Mouse (Mus musculus) stomach, embryonic 14.5 days (tissue): Measurements from ENCODE around the gene Olfr90. TPM values are rescaled to one million over a fixed set of nuclear protein-coding genes. Genes with fewer than 3 reads are reported as not detected.

Source experiments
- ATAC-seq: fragments of 200-750 bp; cut with Nextera tagmentation; 2 replicates; pipeline ENCODE4 v1.8.0; 2017; ENCODE audit warnings: low read depth, moderate TSS enrichment; ENCODE audit not compliant: insufficient number of reproducible peaks, insufficient read depth, low FRiP score
- H3K27ac ChIP-seq: fragments of 300-500 bp; sonication (generic); 2 replicates; pipeline ENCODE4 v1.5.1; 2014; ENCODE audit warnings: mild to moderate bottlenecking, low read length, moderate library complexity, mixed read lengths
- H3K27me3 ChIP-seq: fragments of 300-500 bp; sonication (generic); 2 replicates; pipeline ENCODE4 v1.6.1; 2014; ENCODE audit warnings: low read length, control low read depth, mixed read lengths; ENCODE audit not compliant: control insufficient read depth, insufficient read depth
- H3K36me3 ChIP-seq: fragments of 300-500 bp; sonication (generic); 2 replicates; pipeline ENCODE4 v1.6.1; 2014; ENCODE audit warnings: mild to moderate bottlenecking, control low read depth, low read length, moderate library complexity, mixed read lengths; ENCODE audit not compliant: control insufficient read depth, insufficient read depth
- H3K4me1 ChIP-seq: fragments of 300-500 bp; sonication (generic); 2 replicates; pipeline ENCODE4 v1.6.1; 2014; ENCODE audit warnings: low read length, control low read depth, mixed read lengths; ENCODE audit not compliant: control insufficient read depth, insufficient read depth
- H3K4me2 ChIP-seq: fragments of 300-500 bp; sonication (generic); replicated peaks from 2 replicates; pipeline ENCODE4 v1.6.1; 2014; ENCODE audit warnings: low read depth, low read length, control low read depth
- H3K4me3 ChIP-seq: fragments of 300-500 bp; sonication (generic); 2 replicates; pipeline ENCODE4 v1.5.1; 2014; ENCODE audit warnings: low read depth, low read length, control low read depth
- H3K9ac ChIP-seq: fragments of 300-500 bp; sonication (generic); replicated peaks from 2 replicates; pipeline ENCODE4 v1.6.1; 2014; ENCODE audit warnings: low read depth, mild to moderate bottlenecking, control low read depth, low read length, moderate library complexity, mixed read lengths
- H3K9me3 ChIP-seq: fragments of 300-500 bp; sonication (generic); 2 replicates; pipeline ENCODE4 v1.6.1; 2016; ENCODE audit warnings: low read depth, low read length, control low read depth; ENCODE audit not compliant: control insufficient read depth
- WGBS: fragments of 180-500 bp; shearing (Covaris S2); extraction: QIAGEN DNeasy Blood & Tissue Kit; methylation state at CpG from one replicate; pipeline ENCODE4 v1.1.7; 2014; 5-methylcytosine and 5-hydroxymethylcytosine counted together
- polyA plus RNA-seq: library from polyadenylated mRNA; unstranded; fragments of >200 nt; fragmentation: Nextera tagmentation; extraction: Ambion mirVana; gene quantifications from 2 replicates; pipeline ENCODE4 v1.2.1, GENCODE M21; 2014

The Olfr90 gene
- polyA plus RNA-seq, 1 experiment from 2014 or later, result not detected

DNA sequence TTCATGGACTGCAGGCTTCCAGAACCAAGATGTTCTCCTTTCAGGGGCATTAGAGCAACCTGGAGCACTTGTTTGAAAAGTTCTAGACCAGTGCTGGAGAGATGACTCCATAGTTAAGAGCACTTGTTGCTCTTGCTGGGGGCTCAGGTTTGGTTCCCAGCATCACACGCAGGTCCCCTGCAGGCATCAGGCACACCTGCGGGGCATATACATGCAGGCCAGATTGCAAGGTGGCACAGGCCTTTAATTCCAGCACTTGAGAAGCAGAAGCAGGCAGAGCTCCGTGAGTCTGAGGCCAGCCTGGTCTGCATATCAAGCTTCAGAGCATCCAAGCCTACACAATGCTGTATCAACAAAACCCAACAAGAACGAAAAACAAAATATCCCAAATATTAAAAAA is 6.6 kb downstream of the Olfr90 start:
- no peak overlapping the region for H3K4me2 ChIP-seq
- H3K27ac ChIP-seq, result no peak overlapping the region
- no peak overlapping the region for H3K9ac ChIP-seq
- no peaks in the 10 kb centered on the region for H3K36me3 ChIP-seq
- H3K4me3 ChIP-seq, result no peak overlapping the region
- no peaks in the 10 kb centered on the region; the same call in 1 of the 2 replicates for H3K4me1 ChIP-seq
- H3K9me3 ChIP-seq, result no peaks in the 10 kb centered on the region
- H3K27me3 ChIP-seq, result no peaks in the 10 kb centered on the region
- ATAC-seq, result no peak
- WGBS, result 91% methylated on average over 4 of the region's 4 CpGs

DNA sequence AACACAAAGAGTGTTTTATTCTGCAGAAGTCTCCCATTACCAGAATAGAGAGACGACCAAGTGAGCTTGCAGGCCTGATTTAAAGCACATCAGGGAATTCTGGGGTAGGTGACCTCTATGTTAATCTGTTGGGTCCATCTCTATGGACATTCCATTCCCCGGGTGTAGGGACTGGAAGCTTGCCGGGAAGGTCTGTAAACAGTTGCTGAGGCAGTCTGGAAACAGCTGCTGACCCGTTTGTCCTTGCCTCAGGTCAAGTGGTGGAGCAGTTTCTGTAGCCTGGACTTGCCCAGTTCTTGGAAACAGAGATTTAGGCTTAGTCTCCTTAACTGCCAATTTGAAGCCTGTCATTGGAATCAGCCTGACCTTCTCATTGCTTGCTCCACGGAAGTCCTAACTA is 8.2 kb downstream of the Olfr90 start:
- WGBS, result 9% methylated on average over 5 of the region's 5 CpGs
- H3K4me2 ChIP-seq, result no peak overlapping the region
- no peaks in the 10 kb centered on the region for H3K9me3 ChIP-seq
- no peak overlapping the region for H3K9ac ChIP-seq
- H3K36me3 ChIP-seq, result no peaks in the 10 kb centered on the region
- no peaks in the 10 kb centered on the region for H3K27me3 ChIP-seq
- no peaks in the 10 kb centered on the region; the same call in 1 of the 2 replicates for H3K4me1 ChIP-seq
- no peak for ATAC-seq
- H3K27ac ChIP-seq, result no peak overlapping the region
- H3K4me3 ChIP-seq, result no peak overlapping the region

DNA sequence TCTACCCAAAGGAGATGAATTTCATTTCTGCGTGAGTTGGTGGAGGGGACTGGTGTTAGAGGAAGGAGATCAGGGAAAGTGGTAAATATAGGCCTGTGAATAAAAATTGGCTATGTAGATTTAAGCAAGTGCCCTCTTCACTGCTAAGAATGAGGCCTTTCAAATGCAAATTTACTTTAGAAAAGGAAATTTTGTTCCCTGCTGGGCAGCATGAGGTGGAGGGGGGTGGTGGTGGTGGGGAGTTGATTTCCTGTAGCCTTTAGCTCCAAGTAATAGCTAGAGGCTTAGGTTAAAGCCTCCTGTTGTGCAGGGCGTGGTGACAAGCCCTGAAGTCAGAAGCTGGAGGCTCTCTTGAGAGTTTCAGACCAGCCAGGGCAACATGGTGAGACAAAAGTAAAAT is 9.3 kb downstream of the Olfr90 start:
- Histone ChIP-seq H3K27me3 (no peaks in the 10 kb centered on the region), H3K27ac (no peak overlapping the region), H3K4me2 (no peak overlapping the region), H3K36me3 (no peaks in the 10 kb centered on the region), H3K4me1 (no peaks in the 10 kb centered on the region; the same call in 1 of the 2 replicates), H3K9ac (no peak overlapping the region), H3K4me3 (no peak overlapping the region), H3K9me3 (no peaks in the 10 kb centered on the region)
- WGBS, result 42% methylated on average over 2 of the region's 2 CpGs
- no peak for ATAC-seq

DNA sequence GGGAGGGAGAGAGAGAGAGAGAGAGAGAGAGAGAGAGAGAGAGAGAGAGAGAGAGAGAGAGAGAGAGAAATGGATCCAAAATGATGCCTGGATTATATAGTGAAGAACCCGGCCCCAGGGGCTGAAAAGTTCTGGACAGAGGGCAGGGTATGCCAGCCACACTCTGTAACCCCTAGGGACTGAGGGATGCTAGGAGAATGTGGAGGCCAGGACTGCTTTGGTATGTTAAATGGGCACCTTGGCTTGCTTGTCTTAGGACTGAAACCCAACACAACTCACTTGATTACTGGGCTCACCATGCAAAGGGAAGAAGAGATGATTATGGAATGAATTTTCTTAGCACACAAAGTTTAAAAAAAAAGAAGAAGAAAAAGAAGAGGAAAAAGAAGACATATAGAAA is 10.1 kb downstream of the Olfr90 start:
- Histone ChIP-seq H3K27ac (no peak overlapping the region), H3K36me3 (peaks cover 4% of the 10 kb centered on the region; the same call in 1 of the 2 replicates), H3K27me3 (no peaks in the 10 kb centered on the region), H3K4me1 (no peaks in the 10 kb centered on the region; the same call in 1 of the 2 replicates), H3K9me3 (no peaks in the 10 kb centered on the region), H3K4me3 (no peak overlapping the region), H3K4me2 (no peak overlapping the region), H3K9ac (no peak overlapping the region)
- 57% methylated on average over 1 of the region's 1 CpGs for WGBS
- no peak for ATAC-seq

DNA sequence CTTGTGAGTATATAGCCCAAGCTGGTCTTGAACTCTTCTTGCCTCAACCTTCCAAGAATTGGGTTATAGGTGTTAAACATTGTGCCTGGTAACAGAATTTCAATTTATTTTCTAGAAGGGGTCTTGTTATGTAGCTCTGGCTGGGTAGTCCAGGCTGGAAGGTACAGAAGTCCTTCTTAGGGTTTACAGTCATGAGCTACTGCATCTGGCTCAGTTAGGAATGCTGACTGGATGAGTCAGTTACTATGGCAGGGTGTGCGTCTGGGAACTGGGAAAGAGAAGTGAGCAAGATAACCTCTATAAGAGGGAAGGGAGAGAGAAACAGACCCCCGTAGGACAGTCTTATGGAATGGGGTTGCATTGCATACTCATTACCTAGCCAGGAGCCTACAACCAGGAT is 12.5 kb downstream of the Olfr90 start:
- no peak for ATAC-seq
- no peaks in the 10 kb centered on the region for H3K4me1 ChIP-seq
- peaks cover 24% of the 10 kb centered on the region for H3K36me3 ChIP-seq
- no peak overlapping the region for H3K4me3 ChIP-seq
- no peak overlapping the region for H3K27ac ChIP-seq
- no peak overlapping the region for H3K4me2 ChIP-seq
- H3K9me3 ChIP-seq, result no peaks in the 10 kb centered on the region
- no peak overlapping the region for H3K9ac ChIP-seq
- no peaks in the 10 kb centered on the region for H3K27me3 ChIP-seq
- WGBS, result 81% methylated on average over 2 of the region's 2 CpGs

DNA sequence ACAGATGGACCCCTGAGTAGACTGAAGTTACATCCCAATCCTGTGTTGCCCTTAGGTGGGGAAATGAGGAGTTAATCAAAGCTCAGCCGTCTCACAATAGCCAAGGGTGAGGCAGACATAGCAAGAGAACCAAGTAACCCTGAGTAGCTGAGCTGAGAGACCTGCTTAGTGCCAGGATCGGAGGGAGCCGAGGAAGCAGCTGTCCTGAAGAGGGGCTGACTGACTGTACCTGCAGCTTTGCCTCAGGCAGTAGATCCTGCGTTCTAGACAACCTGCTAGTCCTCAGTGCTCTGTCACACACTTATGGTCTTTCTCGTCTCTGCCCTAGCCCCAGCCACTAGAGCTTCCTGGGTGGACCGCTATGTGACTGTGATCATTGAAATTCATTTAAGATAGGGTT is 13.1 kb downstream of the Olfr90 start:
- Histone ChIP-seq H3K4me2 (no peak overlapping the region), H3K36me3 (peaks cover 30% of the 10 kb centered on the region), H3K27ac (no peak overlapping the region), H3K4me1 (no peaks in the 10 kb centered on the region), H3K9ac (no peak overlapping the region), H3K4me3 (no peak overlapping the region), H3K9me3 (no peaks in the 10 kb centered on the region), H3K27me3 (no peaks in the 10 kb centered on the region)
- 91% methylated on average over 6 of the region's 6 CpGs for WGBS
- ATAC-seq, result no peak

DNA sequence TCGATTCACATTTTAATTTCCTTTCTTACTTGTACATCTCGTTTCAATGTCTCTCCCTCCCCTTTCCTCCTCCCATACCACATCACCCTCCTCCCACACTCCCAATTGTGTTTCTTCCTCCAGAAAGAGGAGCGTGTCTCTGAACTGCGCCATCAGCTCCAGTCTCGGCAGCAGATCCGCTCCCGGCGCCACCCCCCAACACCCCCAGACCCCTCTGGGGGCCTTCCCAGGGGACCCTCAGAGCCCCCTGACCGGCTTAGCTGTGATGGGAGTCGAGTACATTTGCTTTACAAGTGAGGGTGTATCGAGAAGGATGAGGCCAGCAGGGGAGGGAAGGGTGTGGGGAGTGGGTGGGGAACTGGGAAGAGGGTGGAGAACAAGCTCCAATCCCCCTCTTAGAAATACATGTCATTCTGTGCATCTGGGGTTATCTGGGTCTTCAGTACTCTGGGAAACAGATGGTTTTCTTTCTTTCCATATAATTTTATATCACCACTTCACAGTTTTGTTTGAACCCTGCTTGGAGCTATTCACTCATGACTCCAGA is 15.5 kb downstream of the Olfr90 start:
- H3K36me3 ChIP-seq, result peaks cover 48% of the 10 kb centered on the region
- no peak for ATAC-seq
- H3K9me3 ChIP-seq, result no peaks in the 10 kb centered on the region
- no peaks in the 10 kb centered on the region for H3K4me1 ChIP-seq
- H3K27ac ChIP-seq, result no peak overlapping the region
- H3K4me2 ChIP-seq, result no peak overlapping the region
- no peak overlapping the region for H3K9ac ChIP-seq
- H3K4me3 ChIP-seq, result no peak overlapping the region
- WGBS, result 65% methylated on average over 11 of the region's 11 CpGs
- H3K27me3 ChIP-seq, result no peaks in the 10 kb centered on the region

DNA sequence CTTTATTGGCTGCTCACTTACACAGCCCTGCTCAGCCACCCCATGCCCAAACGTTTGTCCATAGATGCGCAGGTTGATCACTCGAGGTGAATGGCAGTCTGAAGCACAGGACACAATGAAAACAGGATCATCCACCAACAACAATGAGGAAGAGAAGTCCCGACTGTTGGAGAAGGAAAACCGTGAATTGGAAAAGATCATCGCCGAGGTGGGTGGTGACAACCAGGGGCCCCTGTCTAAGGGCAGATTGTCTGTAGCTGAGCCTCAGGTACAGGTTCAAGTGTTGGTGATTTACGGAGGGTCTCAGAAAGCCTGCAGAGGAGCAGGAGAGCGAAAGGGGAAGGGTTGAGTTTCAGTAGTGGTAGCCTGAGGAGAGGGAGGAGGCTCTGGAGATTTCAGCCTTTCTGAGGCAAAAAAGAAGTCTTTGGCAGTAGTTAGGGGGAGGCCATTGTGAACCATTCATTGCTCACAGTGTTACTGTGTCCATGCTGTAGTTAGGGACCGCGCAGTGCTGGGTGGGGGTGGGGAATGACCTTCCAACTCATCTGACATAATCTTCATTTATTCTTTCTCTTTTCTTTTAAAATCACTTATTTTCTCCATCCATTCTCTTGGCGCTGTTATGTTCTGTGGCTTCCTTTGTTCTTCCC is 16.1 kb downstream of the Olfr90 start:
- Histone ChIP-seq H3K4me2 (no peak overlapping the region), H3K36me3 (peaks cover 54% of the 10 kb centered on the region), H3K4me1 (no peaks in the 10 kb centered on the region), H3K4me3 (no peak overlapping the region), H3K9ac (no peak overlapping the region), H3K27me3 (no peaks in the 10 kb centered on the region), H3K9me3 (no peaks in the 10 kb centered on the region), H3K27ac (no peak overlapping the region)
- 86% methylated on average over 12 of the region's 12 CpGs for WGBS
- ATAC-seq, result no peak

DNA sequence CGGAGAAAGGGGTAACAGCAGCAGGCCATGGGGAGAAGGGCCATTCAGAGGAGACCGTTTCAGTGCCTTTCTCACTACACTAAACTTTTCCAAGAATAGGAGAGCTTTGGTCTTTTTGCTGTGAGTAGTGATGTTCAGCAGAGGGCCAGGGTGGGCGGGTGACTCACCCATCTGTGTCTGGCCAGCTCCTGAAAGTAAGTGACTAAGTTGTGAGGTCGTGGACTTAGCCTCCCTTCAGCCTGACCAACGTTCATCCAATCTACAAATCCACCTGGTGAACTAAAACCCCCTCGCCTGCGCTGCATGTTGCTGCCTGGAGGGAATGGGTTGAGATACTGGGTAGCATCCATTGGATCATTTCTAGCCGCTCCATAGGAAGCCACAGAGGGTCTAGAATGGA is 18.2 kb downstream of the Olfr90 start:
- H3K27ac ChIP-seq, result no peak overlapping the region
- 86% methylated on average over 8 of the region's 8 CpGs for WGBS

More for the DNA sequence above, 18.2 kb downstream of the Olfr90 start:
- H3K36me3 ChIP-seq, result peaks cover 61% of the 10 kb centered on the region
- no peaks in the 10 kb centered on the region for H3K27me3 ChIP-seq
- H3K4me3 ChIP-seq, result no peak overlapping the region
- no peak for ATAC-seq
- H3K4me2 ChIP-seq, result no peak overlapping the region
- H3K4me1 ChIP-seq, result no peaks in the 10 kb centered on the region
- H3K9me3 ChIP-seq, result no peaks in the 10 kb centered on the region
- no peak overlapping the region for H3K9ac ChIP-seq
